Mouse (Mus musculus) embryonic fibroblast, embryonic 13.5 days (primary cell): ENCODE results near the gene Olfr97.

Source experiments
- CTCF ChIP-seq: IDR thresholded peaks from 2 replicates; pipeline ENCODE4 v1.5.1; 2011; ENCODE audit warnings: mild to moderate bottlenecking, control low read depth, low read length, moderate library complexity, borderline replicate concordance; ENCODE audit not compliant: insufficient read depth
- POLR2A ChIP-seq: IDR thresholded peaks from 2 replicates; pipeline ENCODE4 v1.6.1; 2011; ENCODE audit warnings: low read depth, mild to moderate bottlenecking, control low read depth, low read length, moderate library complexity

DNA sequence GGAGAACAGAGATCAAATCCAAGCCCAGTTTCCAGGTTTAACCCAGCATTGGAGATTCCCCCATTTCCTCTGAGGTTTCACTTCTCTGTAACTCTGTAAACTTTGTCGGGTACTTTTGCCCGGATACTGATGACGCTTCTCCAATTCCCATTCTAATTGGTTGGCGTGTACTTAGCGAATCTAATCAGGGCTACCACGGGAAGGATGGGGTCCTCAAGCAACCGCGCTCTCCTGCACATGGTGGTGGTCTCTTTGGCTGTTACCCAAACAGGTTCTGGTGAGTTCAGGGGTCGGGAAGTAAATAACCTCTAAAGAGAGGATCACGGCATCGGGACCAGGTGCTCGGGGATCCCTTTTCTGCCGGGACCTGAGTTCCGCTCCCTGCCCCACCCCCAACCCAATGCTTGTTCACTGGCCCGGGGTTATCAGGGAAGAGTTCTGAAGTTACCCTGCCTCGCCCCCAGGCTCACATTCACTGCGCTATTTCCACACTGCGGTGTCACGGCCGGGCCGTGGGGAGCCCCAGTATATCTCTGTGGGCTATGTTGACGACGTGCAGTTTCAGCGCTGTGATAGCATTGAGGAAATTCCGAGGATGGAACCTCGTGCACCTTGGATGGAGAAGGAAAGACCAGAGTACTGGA is 33.0 kb upstream of the Olfr97 start, which contains the start of gene H2-M3:
- no peak for TF ChIP-seq POLR2A
- TF ChIP-seq CTCF, result no peak
